Mouse (Mus musculus): ENCODE data around the gene Ccdc84.
"Not testable (repeated sequence)": the region's sequence is repeated elsewhere in the genome, so short reads cannot be mapped to it uniquely, and the experiment has no call there.

Gene Ccdc84

GRCm38 (mm10) chr9:44418519-44419385, at the start of gene Ccdc84:
Ccdc84 (minus strand) TSS chr9:44418569.
- DNase-seq, result peak; percentile 60

DNA sequence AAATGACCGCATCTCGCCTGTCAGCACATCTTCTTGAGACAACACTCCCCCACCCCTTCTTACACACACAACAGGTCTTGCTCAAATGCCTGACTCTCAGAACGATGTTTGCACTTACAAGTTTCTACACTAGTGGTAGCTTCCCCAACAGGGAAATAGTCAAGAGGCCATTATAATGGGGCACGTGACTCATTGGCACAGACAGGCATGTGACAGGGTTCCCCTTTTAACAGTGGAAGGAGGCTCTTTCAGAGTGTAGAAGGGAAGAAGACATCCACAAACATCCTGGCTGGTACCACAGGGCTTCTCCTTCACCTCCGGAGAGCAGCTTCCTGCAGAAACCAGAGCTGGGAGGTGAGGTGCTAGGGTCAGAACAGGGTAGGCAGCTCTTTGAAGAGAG, 43.6 kb upstream of the Ccdc84 start:
- DNase-seq, result no peak

GRCm38 (mm10) chr9:44457035-44457742, 38.8 kb upstream of the Ccdc84 start:
- peak; percentile 48 for DNase-seq

GRCm38 (mm10) chr9:44454891-44455220, 36.5 kb upstream of the Ccdc84 start, which contains the start of gene Upk2:
Upk2 (minus strand) TSS chr9:44454976.
- no peak for DNase-seq

DNA sequence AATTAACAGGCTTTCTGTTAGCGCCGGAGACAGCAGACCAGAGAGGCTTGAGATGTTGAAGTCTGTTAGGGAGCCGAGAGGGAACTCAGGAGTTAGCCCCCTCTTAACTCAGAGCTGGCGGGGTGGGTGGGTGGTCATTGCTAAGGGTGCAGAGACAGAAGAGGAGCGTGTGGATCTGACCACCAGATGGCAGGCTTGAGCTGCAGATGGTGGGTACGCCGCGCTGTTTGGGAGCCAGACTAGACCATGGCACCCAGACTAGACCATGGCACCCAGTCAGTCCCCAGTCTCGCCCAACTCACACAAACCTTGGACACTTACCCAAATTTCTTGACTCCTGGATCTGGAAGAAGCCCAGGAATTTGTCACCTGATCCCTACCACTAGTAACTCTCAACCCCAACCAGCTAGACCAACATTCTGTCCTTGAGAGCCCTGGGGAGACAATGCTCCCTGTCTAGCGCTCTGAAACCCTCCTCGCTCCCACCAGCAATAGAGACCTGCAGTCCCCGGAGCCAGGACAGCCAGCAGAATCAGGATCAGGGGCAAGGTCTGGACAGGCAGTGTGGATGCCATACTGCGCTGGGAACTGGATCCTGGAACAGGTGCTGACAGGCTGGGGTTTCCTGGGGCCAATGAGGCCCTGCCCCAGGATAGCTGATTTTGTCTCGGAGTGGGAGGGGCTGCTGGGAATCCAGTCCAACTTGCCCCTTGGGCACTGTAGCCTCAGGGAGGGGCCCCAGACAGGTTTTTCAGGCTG, 35.9 kb upstream of the Ccdc84 start:
- DNase-seq, result peak; percentile 78

GRCm38 (mm10) chr9:44450387-44450786, 32.0 kb upstream of the Ccdc84 start:
- no peak for DNase-seq

GRCm38 (mm10) chr9:44444402-44445025, 26.1 kb upstream of the Ccdc84 start:
- DNase-seq, result not testable (repeated sequence)

DNA sequence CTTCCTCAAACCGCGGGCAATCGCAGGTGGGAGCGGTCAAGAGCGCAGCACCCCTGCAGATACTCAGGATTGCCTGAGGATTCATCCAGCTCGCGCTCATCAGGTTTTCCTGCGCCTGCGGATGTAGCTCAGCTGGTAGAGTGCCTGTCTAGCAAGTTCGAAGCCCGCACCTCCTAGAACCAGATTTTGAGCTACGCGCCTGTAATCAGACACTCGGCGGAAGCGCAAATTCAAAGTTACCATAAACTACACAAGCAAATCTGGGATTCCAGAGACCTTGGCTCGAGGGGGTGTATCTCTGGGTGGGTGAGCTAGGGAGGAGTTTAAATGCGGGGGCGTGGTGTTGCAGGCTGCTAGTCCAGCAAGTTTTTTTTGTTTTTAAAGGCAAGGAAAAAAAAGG, 22.6 kb upstream of the Ccdc84 start, which contains the start of gene Foxr1:
Gene Foxr1 (minus strand): TSS at position 176 of the 400 bp plus-strand sequence.
- DNase-seq, result no peak

GRCm38 (mm10) chr9:44435747-44436146, 17.4 kb upstream of the Ccdc84 start:
- no peak for DNase-seq

DNA sequence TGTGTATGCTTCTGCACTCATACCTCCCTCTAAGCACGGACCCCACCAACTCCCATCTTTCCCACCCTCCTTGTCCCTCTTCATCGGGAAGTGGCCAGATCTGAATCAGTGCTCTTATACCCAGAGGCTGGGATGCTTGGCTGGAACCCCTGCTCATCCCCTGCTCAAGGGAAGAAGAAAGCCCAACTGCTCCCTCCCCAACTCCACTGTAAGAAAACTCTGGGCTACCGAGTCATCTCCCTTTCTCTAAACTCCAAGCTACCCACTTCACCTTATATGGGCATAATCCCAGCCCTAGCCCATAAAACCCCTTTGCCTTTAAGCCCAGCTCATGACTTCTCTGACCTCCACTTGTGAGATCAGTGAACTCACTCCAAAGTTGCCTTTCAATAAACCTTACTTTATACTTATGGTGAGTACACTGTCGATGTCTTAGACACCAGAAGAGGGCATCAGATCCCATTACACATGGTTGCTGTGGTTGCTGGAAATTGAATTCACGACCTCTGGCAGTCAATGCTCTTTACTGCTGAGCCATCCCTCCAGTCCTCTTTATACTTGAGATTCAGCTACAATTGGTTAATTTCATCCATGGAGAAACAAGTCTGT, 14.3 kb upstream of the Ccdc84 start:
- DNase-seq, result no peak

DNA sequence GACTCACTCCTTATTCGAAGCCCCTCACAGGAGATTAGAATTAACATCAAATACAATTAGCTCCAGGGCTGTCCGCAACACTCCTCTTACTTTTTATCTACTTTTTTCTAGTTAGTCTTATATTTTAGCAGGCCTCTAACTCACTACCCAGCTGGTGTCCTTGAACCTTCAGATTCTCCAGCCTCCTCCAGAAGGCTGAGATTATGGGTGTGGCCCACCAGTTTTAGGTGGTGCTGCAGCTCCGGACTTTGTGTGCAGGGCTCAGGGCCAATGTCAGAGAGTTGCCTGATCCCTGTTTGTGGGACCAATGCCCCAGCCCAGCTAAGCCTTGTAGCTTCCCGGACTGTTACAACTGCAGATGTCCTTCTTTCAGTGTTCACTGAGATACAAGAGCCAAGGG, 5.2 kb upstream of the Ccdc84 start:
- no peak for DNase-seq

- no peak for DNase-seq
Measured at GRCm38 (mm10) chr9:44420280-44420898, 2.0 kb upstream of the Ccdc84 start.

DNA sequence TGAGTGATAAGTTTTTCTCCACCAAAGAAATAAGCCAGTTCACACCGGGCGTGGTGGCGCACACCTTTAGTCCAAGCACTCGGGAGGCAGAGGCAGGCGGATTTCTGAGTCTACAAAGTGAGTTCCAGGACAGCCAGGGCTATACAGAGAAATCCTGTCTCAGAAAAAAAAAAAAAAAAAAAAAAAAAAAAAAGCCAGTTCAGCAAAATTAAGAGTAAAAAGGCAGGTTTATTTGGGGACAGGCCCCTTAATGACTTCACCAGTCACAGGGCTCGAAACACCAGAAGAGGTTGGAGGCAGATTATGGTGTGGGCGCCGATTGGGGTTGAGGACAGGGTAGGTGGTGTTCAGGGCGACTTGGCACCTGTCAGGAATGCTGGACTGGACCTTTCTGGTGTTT, 1.4 kb upstream of the Ccdc84 start:
- DNase-seq, result not testable (repeated sequence)

- DNase-seq, result peak; percentile 94
Measured at GRCm38 (mm10) chr9:44417892-44418363, 441 bp downstream of the Ccdc84 start.

DNA sequence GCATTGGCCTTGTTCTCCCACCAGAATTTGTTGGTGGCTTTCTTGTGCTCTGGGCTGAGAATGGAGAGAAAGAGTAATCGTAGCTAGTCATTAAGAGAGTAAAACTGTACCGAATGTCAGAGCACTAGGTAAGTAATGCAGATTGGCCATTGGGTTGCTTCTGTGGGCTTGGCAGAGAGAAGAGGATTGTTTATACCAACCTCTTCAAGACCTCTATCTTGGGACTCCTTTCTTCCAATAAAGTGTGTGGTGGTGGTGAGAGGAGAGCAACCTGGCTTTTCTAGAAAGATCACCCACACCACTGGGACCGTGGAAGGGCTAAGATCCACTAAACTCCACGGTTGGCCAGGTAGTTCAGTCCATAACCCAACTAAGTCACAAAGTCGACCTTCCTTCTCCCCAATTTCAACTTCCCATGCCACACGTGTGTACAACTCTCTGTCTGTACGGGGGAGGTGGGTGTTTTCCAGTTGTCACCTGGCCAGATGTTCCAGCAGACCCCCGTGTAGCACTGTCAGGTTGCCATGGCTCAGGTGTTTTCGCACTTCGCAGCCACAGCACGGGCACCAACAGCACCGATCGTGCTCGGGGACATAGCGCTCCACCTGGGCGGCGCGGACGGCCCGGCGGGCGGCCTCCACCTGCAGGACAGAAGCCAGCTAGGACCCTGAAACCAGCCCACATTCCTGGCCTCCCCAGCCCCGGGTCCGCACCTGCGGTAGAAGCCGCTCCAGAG, 1.0 kb downstream of the Ccdc84 start:
- no peak for DNase-seq

- DNase-seq, result no peak
Measured at GRCm38 (mm10) chr9:44412781-44413180, 5.6 kb downstream of the Ccdc84 start.

DNA sequence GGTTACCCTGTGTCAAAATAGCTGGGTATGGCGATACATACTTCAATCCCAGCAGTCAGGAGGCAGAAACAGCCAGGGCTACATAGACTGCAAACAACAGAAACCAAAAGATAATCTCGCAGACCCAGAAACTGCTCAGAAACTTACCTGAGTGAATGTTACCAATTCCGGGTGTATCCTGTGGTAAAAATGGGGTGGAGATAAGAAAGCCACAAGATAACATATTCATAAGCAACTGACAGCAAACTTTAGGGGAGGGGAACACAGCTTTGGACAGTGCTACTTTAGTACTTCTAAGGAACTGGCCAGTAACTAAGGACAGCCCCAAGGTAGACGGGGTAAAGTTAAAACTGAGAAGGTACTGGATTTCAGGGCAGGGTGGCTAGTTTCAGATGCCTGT, 6.1 kb downstream of the Ccdc84 start:
- no peak for DNase-seq

DNA sequence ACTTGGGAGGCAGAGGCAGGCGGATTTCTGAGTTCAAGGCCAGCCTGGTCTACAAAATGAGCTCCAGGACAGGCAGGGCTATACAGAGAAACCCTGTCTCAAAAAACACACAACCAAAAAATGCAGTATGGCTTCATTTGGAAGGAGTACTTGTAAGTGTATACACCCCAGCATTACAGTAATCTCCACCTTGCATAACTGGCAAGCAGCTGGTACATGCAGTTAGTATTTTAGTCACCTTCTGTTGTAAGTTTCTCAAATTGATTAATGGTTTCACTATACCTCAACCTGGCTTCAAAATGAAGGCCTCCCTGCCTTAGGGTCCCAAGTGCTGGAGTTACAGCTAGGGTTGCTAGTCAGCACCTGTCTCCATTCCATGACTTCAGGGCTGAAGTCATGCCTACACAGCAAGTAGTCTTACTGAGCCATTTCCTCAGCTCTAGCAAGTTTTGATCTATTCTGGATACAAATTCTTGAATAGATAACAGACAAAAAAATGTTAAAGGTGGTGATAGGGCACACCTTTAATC, 6.7 kb downstream of the Ccdc84 start:
- DNase-seq, result no peak

DNA sequence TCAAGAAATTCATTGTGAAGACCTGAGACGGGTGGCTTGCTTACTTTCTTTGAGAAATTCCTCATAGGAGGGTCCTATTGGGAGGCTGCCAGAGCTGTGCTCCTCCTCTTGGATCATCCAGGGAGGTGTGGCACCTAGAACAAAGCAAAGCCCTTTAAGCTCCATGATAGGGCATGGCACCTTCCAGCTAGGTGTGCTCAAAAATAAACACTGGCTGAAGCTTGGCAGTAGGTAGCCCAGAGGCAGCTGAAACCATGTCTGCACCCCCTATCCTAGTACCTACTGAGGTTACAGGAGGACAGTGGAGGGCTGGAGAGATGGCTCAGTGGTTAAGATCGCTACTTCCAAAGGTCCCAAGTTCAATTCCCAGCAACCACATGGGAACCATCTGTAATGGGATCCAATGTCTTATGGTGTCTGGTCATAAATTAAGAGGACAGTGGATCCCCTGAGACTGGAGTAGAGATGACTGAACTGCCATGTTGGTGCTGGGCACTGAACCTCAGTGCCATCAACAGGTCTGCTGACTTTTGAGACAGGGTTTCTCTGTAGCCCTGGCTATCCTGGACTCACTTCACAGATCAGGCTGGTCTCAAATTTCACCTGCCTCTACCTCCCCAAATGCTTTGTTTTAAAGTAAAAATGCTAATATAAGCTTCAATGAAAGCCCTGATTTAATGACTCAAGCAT, 7.6 kb downstream of the Ccdc84 start:
- peak; percentile 35 for DNase-seq

DNA sequence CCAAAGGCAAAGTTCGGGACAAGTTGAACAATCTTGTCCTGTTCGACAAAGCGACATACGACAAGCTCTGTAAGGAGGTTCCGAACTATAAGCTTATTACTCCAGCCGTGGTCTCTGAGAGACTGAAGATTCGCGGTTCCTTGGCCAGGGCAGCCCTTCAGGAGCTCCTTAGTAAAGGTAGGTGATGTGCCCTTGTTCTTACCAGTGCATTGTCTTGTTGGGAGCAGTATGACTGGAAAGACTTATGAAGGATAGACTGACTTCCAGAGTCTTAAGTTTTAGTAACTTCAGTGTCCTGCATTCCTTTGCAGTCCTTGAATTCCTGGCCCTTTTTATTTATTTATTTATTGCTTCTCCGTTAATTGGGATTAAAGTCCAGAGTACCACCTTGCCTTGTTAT, 9.7 kb downstream of the Ccdc84 start:
- not testable (repeated sequence) for DNase-seq
